Mouse (Mus musculus): ENCODE measurements at regions not wholly inside any gene's neighbourhood (a gene's known extent, or its start where the extent isn't known, plus 50 kb on each side); places are given as distances from the start of the nearest gene placed in this dataset.

GRCm38 (mm10) chr2:172613891-172614391, 64.5 kb downstream of the Tfap2c start:
- DNase-seq (ENCODE audit: low spot score): no peak

GRCm38 (mm10) chr2:172615148-172615547, 65.8 kb downstream of the Tfap2c start:
- no peak for DNase-seq (ENCODE audit: low spot score)

GRCm38 (mm10) chr2:172615582-172615981, 66.2 kb downstream of the Tfap2c start:
- DNase-seq (ENCODE audit: low spot score): no peak

- DNase-seq (ENCODE audit: low spot score): no peak
Observed at GRCm38 (mm10) chr2:172619168-172619567, 69.8 kb downstream of the Tfap2c start.

GRCm38 (mm10) chr2:172620001-172620400, 70.6 kb downstream of the Tfap2c start:
- no peak for DNase-seq (ENCODE audit: low spot score)

- no peak for DNase-seq (ENCODE audit: low spot score)
Observed at GRCm38 (mm10) chr2:172623707-172624106, 74.3 kb downstream of the Tfap2c start.

GRCm38 (mm10) chr2:172627353-172628306, 78.2 kb downstream of the Tfap2c start:
- DNase-seq (ENCODE audit: low spot score): no peak

GRCm38 (mm10) chr2:172630333-172630732, 80.9 kb downstream of the Tfap2c start:
- DNase-seq (ENCODE audit: low spot score): no peak

GRCm38 (mm10) chr2:172642616-172643015, 93.2 kb downstream of the Tfap2c start:
- DNase-seq (ENCODE audit: low spot score): no peak

- no peak for DNase-seq (ENCODE audit: low spot score)
Observed at GRCm38 (mm10) chr2:172643860-172644259, 94.5 kb downstream of the Tfap2c start.

GRCm38 (mm10) chr2:172644451-172644850, 95.1 kb downstream of the Tfap2c start:
- no peak for DNase-seq (ENCODE audit: low spot score)

- DNase-seq (ENCODE audit: low spot score): no peak
Observed at GRCm38 (mm10) chr2:172648072-172648471, 98.7 kb downstream of the Tfap2c start.

GRCm38 (mm10) chr2:172660479-172660878, 111.1 kb downstream of the Tfap2c start:
- DNase-seq (ENCODE audit: low spot score): no peak

- DNase-seq (ENCODE audit: low spot score): no peak
Observed at GRCm38 (mm10) chr2:172660916-172661315, 111.5 kb downstream of the Tfap2c start.

GRCm38 (mm10) chr2:172661418-172661980, 112.1 kb downstream of the Tfap2c start:
- no peak for DNase-seq (ENCODE audit: low spot score)

- no peak for DNase-seq (ENCODE audit: low spot score)
Observed at GRCm38 (mm10) chr2:172662165-172662564, 112.8 kb downstream of the Tfap2c start.

- DNase-seq (ENCODE audit: low spot score): no peak
Observed at GRCm38 (mm10) chr2:172663681-172664080, 114.3 kb downstream of the Tfap2c start.

- DNase-seq (ENCODE audit: low spot score): no peak
Observed at GRCm38 (mm10) chr2:172673081-172673480, 123.7 kb downstream of the Tfap2c start.

- no peak for DNase-seq (ENCODE audit: low spot score)
Observed at GRCm38 (mm10) chr2:172674641-172675040, 125.2 kb downstream of the Tfap2c start.

- DNase-seq (ENCODE audit: low spot score): no peak
Observed at GRCm38 (mm10) chr2:172675081-172675480, 125.7 kb downstream of the Tfap2c start.

GRCm38 (mm10) chr2:172690196-172690595, 140.8 kb downstream of the Tfap2c start:
- no peak for DNase-seq (ENCODE audit: low spot score)

- no peak for DNase-seq (ENCODE audit: low spot score)
Observed at GRCm38 (mm10) chr2:172690931-172691651, 141.7 kb downstream of the Tfap2c start.
